Mouse (Mus musculus): ENCODE results near the gene Tlk2. TPM values are rescaled to one million over a fixed set of nuclear protein-coding genes. Genes with fewer than 3 reads are reported as not detected.

Gene Tlk2
- total and polyA plus RNA-seq, 2 experiments: 5.6 to 23.4 TPM

DNA sequence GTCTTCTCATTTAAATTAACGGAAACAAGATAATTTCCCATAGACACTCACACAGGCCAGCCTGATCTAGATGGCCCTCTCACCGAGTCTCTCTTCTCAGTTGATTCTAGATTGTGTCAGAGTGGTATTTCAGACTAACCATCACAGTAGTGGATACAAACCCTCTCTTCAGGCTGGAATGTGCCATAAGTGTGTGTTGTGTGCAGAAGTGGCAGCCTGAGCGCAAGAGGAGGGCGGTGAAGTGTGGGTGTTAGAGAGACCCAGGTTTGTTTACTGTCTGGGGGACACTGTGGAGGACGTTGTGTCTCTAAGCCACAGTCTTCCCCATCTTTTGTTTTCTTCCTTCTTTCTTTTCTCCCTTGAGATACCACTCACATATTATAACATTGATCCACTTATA lies 144.9 kb downstream of the Tlk2 start:
- Histone ChIP-seq H3K36me3 (ENCODE audit: control insufficient read depth, insufficient read depth, low read length) (no peaks in the 10 kb centered on the region), H3K27me3 (ENCODE audit: control insufficient read depth, insufficient read depth, low read length) (no peaks in the 10 kb centered on the region), H3K79me2 (ENCODE audit: control insufficient read depth, insufficient read depth, low read length) (no peaks in the 10 kb centered on the region), H3K4me1 (ENCODE audit: control insufficient read depth, insufficient read depth, low read length) (no peaks in the 10 kb centered on the region), H3K9ac (ENCODE audit: low read depth, low read length) (no peak overlapping the region), H3K27ac (replicated peaks; ENCODE audit: insufficient read depth, low read depth, low read length) (no peak overlapping the region), H3K4me3 (ENCODE audit: insufficient read depth, low read depth, low read length) (no peak overlapping the region)
- DNase-seq (ENCODE audit: extremely low read depth, low read depth, low spot score): no peak
- WGBS: 87% methylated on average over 5 of the region's 5 CpGs
- TF ChIP-seq POLR2A (IDR thresholded peaks at IDR 0.05; ENCODE audit: extremely low read depth, insufficient read depth, low read length) (no peak), CTCF (IDR thresholded peaks at IDR 0.05; ENCODE audit: low read depth, low read length) (no peak)

DNA sequence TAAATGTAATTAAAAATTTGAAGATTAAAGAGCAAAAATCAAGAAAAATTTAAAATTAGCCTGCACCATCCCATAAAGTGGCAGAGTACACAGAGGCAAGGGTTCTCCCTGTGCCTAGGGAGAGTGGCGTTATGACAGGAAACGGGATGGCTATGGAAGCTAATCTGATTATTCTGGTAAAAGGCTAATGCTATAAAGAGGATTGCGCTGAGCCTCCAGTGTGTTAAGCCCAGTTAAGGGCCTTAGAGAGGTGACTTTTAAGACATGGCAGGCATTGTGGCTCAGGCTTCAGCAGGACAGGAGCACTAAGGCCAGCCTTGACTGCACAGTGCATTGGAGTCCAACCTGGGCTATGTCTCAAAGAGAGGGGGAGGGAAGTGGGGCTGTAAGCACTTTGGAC lies 148.5 kb downstream of the Tlk2 start:
- Histone ChIP-seq H3K27ac (replicated peaks; ENCODE audit: insufficient read depth, low read depth, low read length) (no peak overlapping the region), H3K9ac (ENCODE audit: low read depth, low read length) (no peak overlapping the region), H3K36me3 (ENCODE audit: control insufficient read depth, insufficient read depth, low read length) (no peaks in the 10 kb centered on the region), H3K4me3 (ENCODE audit: insufficient read depth, low read depth, low read length) (no peak overlapping the region), H3K79me2 (ENCODE audit: control insufficient read depth, insufficient read depth, low read length) (no peaks in the 10 kb centered on the region), H3K27me3 (ENCODE audit: control insufficient read depth, insufficient read depth, low read length) (no peaks in the 10 kb centered on the region), H3K4me1 (ENCODE audit: control insufficient read depth, insufficient read depth, low read length) (no peaks in the 10 kb centered on the region)
- WGBS: 95% methylated on average over 3 of the region's 3 CpGs
- DNase-seq (ENCODE audit: extremely low read depth, low read depth, low spot score): no peak
- TF ChIP-seq CTCF (IDR thresholded peaks at IDR 0.05; ENCODE audit: low read depth, low read length): no peak
- TF ChIP-seq POLR2A (IDR thresholded peaks at IDR 0.05; ENCODE audit: extremely low read depth, insufficient read depth, low read length): no peak

DNA sequence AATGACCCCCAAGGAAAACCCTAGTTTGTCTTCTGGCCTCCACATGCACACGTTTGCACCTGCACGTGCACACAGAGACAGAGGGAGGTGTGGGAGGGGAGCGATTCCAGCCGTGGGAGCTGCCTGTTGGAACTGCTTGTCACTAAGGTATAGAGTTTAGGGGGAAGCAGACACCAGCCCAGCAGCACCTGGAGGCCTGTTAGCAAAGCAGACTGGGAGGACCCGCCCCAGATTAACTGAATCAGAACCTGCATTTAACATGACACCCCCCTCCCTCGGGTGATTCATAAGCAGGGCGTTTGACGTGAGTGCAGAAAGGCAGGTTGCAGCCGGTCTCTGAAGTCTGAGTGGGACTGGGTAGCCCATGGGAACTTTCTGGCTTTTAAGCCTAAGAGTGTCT lies 151.4 kb downstream of the Tlk2 start:
- TF ChIP-seq CTCF (IDR thresholded peaks at IDR 0.05; ENCODE audit: low read depth, low read length): no peak
- no peak for TF ChIP-seq POLR2A (IDR thresholded peaks at IDR 0.05; ENCODE audit: extremely low read depth, insufficient read depth, low read length)
- 76% methylated on average over 9 of the region's 9 CpGs for WGBS
- no peak overlapping the region for H3K4me3 ChIP-seq (ENCODE audit: insufficient read depth, low read depth, low read length)

GRCm38 (mm10) chr11:105331129-105331528 lies 152.5 kb downstream of the Tlk2 start:
- 90% methylated on average over 3 of the region's 3 CpGs for WGBS
- Histone ChIP-seq H3K36me3 (ENCODE audit: control insufficient read depth, insufficient read depth, low read length) (no peaks in the 10 kb centered on the region), H3K9ac (ENCODE audit: low read depth, low read length) (no peak overlapping the region), H3K27me3 (ENCODE audit: control insufficient read depth, insufficient read depth, low read length) (no peaks in the 10 kb centered on the region), H3K4me1 (ENCODE audit: control insufficient read depth, insufficient read depth, low read length) (no peaks in the 10 kb centered on the region), H3K4me3 (ENCODE audit: insufficient read depth, low read depth, low read length) (no peak overlapping the region), H3K27ac (replicated peaks; ENCODE audit: insufficient read depth, low read depth, low read length) (no peak overlapping the region), H3K79me2 (ENCODE audit: control insufficient read depth, insufficient read depth, low read length) (no peaks in the 10 kb centered on the region)
- DNase-seq (ENCODE audit: extremely low read depth, low read depth, low spot score): no peak
- no peak for TF ChIP-seq CTCF (IDR thresholded peaks at IDR 0.05; ENCODE audit: low read depth, low read length)
- no peak for TF ChIP-seq POLR2A (IDR thresholded peaks at IDR 0.05; ENCODE audit: extremely low read depth, insufficient read depth, low read length)

More for the DNA sequence above, 151.4 kb downstream of the Tlk2 start:
- no peaks in the 10 kb centered on the region for H3K36me3 ChIP-seq (ENCODE audit: control insufficient read depth, insufficient read depth, low read length)
- H3K27ac ChIP-seq (replicated peaks; ENCODE audit: insufficient read depth, low read depth, low read length): no peak overlapping the region
- no peak for DNase-seq (ENCODE audit: extremely low read depth, low read depth, low spot score)
- no peak overlapping the region for H3K9ac ChIP-seq (ENCODE audit: low read depth, low read length)
- H3K4me1 ChIP-seq (ENCODE audit: control insufficient read depth, insufficient read depth, low read length): no peaks in the 10 kb centered on the region
- H3K27me3 ChIP-seq (ENCODE audit: control insufficient read depth, insufficient read depth, low read length): no peaks in the 10 kb centered on the region
- no peaks in the 10 kb centered on the region for H3K79me2 ChIP-seq (ENCODE audit: control insufficient read depth, insufficient read depth, low read length)

GRCm38 (mm10) chr11:105331732-105332131 lies 153.1 kb downstream of the Tlk2 start:
- Histone ChIP-seq H3K27ac (replicated peaks; ENCODE audit: insufficient read depth, low read depth, low read length) (no peak overlapping the region), H3K36me3 (ENCODE audit: control insufficient read depth, insufficient read depth, low read length) (no peaks in the 10 kb centered on the region), H3K79me2 (ENCODE audit: control insufficient read depth, insufficient read depth, low read length) (no peaks in the 10 kb centered on the region), H3K9ac (ENCODE audit: low read depth, low read length) (no peak overlapping the region), H3K27me3 (ENCODE audit: control insufficient read depth, insufficient read depth, low read length) (no peaks in the 10 kb centered on the region), H3K4me1 (ENCODE audit: control insufficient read depth, insufficient read depth, low read length) (no peaks in the 10 kb centered on the region), H3K4me3 (ENCODE audit: insufficient read depth, low read depth, low read length) (no peak overlapping the region)
- WGBS: 43% methylated on average over 10 of the region's 10 CpGs
- TF ChIP-seq CTCF (IDR thresholded peaks at IDR 0.05; ENCODE audit: low read depth, low read length) (no peak), POLR2A (IDR thresholded peaks at IDR 0.05; ENCODE audit: extremely low read depth, insufficient read depth, low read length) (no peak)
- no peak for DNase-seq (ENCODE audit: extremely low read depth, low read depth, low spot score)

GRCm38 (mm10) chr11:105332468-105332867 lies 153.9 kb downstream of the Tlk2 start:
- H3K9ac ChIP-seq (ENCODE audit: low read depth, low read length): no peak overlapping the region
- TF ChIP-seq CTCF (IDR thresholded peaks at IDR 0.05; ENCODE audit: low read depth, low read length) (peak; percentile 54), POLR2A (IDR thresholded peaks at IDR 0.05; ENCODE audit: extremely low read depth, insufficient read depth, low read length) (no peak)
- H3K4me1 ChIP-seq (ENCODE audit: control insufficient read depth, insufficient read depth, low read length): no peaks in the 10 kb centered on the region
- H3K36me3 ChIP-seq (ENCODE audit: control insufficient read depth, insufficient read depth, low read length): no peaks in the 10 kb centered on the region
- H3K79me2 ChIP-seq (ENCODE audit: control insufficient read depth, insufficient read depth, low read length): no peaks in the 10 kb centered on the region
- WGBS: 76% methylated on average over 8 of the region's 8 CpGs
- H3K27me3 ChIP-seq (ENCODE audit: control insufficient read depth, insufficient read depth, low read length): no peaks in the 10 kb centered on the region
- H3K4me3 ChIP-seq (ENCODE audit: insufficient read depth, low read depth, low read length): no peak overlapping the region
- DNase-seq (ENCODE audit: extremely low read depth, low read depth, low spot score): no peak
- no peak overlapping the region for H3K27ac ChIP-seq (replicated peaks; ENCODE audit: insufficient read depth, low read depth, low read length)

Other genes with a start within 250 kb of the Tlk2 start
- gene Efcab3, start 115.2 kb upstream of the Tlk2 start, total RNA-seq (2014; rRNA removed): 0.13 TPM in 1 of 2 replicates, not detected in the other
- gene Efcab3, start 115.2 kb upstream of the Tlk2 start, polyA plus RNA-seq (2012; rRNA removed): not detected in 2 replicates
- 11.0 and 11.5 TPM in 2 replicates for gene Mettl2, start 52.4 kb upstream of the Tlk2 start, total RNA-seq (2014; rRNA removed)
- 5.9 and 7.9 TPM in 2 replicates for gene Mettl2, start 52.4 kb upstream of the Tlk2 start, polyA plus RNA-seq (2012; rRNA removed)
- gene Gm10842, start 31.9 kb upstream of the Tlk2 start, total RNA-seq (2014; rRNA removed): not detected in 2 replicates
- not detected in 2 replicates for gene Gm10842, start 31.9 kb upstream of the Tlk2 start, polyA plus RNA-seq (2012; rRNA removed)
- gene Mrc2, start 113.8 kb downstream of the Tlk2 start, total RNA-seq (2014; rRNA removed): 0.55 and 0.81 TPM in 2 replicates
- 0.91 and 1.1 TPM in 2 replicates for gene Mrc2, start 113.8 kb downstream of the Tlk2 start, polyA plus RNA-seq (2012; rRNA removed)